Mouse (Mus musculus): ENCODE measurements around the gene Olfr1167. TPM values are rescaled to one million over a fixed set of nuclear protein-coding genes. Genes with fewer than 3 reads are reported as not detected.
"Not testable (repeated sequence)": the region's sequence is repeated elsewhere in the genome, so short reads cannot be mapped to it uniquely, and the experiment has no call there.

The Olfr1167 gene
- polyA plus RNA-seq (2014; fragmentation: Nextera tagmentation; extraction: Ambion mirVana): not detected in 2 replicates

DNA sequence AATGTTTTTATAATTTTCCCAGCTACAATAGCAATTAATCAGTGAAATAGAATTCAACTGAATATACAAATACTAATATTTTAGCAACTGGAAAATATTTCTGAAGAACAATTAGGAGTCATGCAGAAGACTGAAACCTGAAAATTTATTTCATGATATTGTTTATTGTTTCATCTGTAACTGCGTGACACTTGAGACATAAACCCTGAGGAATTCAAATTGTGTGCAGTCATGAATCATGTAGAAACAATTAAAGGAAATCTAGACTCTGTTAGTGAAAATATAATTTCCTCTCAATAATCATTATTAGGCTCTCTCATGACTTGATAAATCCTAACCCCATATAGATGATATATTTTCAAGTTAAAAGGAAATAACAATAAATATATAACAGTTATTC, at the start of gene Olfr1167:
TSS of gene Olfr1167 (minus strand) at position 101 of the 400 bp plus-strand sequence.
- H3K9me3 ChIP-seq (replicated peaks; ENCODE audit: control insufficient read depth, low read length); DNase-seq (ENCODE audit: low spot score); H3K4me3 ChIP-seq (ENCODE audit: low read depth, low read length); H3K36me3 ChIP-seq (ENCODE audit: control insufficient read depth, insufficient read depth, low read length); H3K9ac ChIP-seq (ENCODE audit: low read length); ATAC-seq; H3K4me2 ChIP-seq (ENCODE audit: low read length); H3K27ac ChIP-seq (ENCODE audit: low read depth, low read length); H3K4me1 ChIP-seq (ENCODE audit: control insufficient read depth, insufficient read depth, low read length); H3K27me3 ChIP-seq (replicated peaks; ENCODE audit: control insufficient read depth, insufficient read depth, low read length): not testable (repeated sequence)
- 92% methylated on average over 1 of the region's 1 CpGs for WGBS

DNA sequence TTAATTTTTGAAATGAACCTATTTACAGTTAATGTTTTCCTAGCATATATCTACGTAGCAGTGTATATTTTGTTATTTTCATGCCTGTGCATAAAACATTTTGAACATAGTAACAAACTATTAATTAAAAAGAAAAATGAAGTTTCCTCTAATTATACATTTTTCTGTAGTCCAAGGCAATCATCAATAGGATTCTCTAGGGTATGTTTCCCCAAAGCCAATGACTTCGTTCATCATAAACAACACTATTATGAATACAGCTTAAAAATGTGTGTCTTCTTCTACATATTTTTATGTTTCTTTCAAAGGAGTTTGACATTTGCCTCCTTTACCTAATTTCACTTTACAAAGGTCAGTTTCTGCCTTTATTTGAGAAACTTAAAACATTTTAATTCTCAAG, 26.6 kb upstream of the Olfr1167 start, which contains the start of gene Olfr1168:
TSS of gene Olfr1168 (plus strand) at position 301 of the 400 bp plus-strand sequence.
- WGBS: 87% methylated on average over 2 of the region's 2 CpGs
- H3K4me1 ChIP-seq (ENCODE audit: control insufficient read depth, insufficient read depth, low read length): no peaks in the 10 kb centered on the region
- DNase-seq (ENCODE audit: low spot score): no peak
- H3K9me3 ChIP-seq (replicated peaks; ENCODE audit: control insufficient read depth, low read length): no peaks in the 10 kb centered on the region
- no peak within 1 kb of the TSS for H3K4me2 ChIP-seq (ENCODE audit: low read length)
- H3K4me3 ChIP-seq (ENCODE audit: low read depth, low read length): no peak within 1 kb of the TSS
- H3K27me3 ChIP-seq (replicated peaks; ENCODE audit: control insufficient read depth, insufficient read depth, low read length): no peaks in the 10 kb centered on the region
- ATAC-seq: no peak
- no peak within 1 kb of the TSS for H3K9ac ChIP-seq (ENCODE audit: low read length)
- H3K36me3 ChIP-seq (ENCODE audit: control insufficient read depth, insufficient read depth, low read length): no peaks in the 10 kb centered on the region
- H3K27ac ChIP-seq (ENCODE audit: low read depth, low read length): no peak within 1 kb of the TSS

DNA sequence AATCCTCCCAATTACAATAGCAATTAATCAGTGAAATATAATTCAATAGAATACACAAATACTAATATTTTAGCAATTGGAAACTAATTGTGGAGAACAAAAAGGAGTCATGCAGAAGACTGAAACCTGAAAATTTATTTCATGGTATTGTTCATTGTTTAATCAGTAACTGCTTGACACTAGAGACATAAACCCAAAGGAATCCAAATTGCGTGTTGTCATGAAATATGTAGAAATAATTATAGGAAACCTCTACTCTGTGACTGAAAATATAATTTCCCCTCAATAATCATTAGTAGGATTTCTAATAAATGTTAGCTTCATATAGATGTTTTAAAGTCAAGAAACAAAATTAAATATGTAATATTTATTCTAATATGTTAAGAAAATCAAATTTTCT, 26.8 kb downstream of the Olfr1167 start, which contains the start of gene Olfr1166:
TSS of gene Olfr1166 (minus strand) at position 101 of the 400 bp plus-strand sequence.
- H3K4me3 ChIP-seq (ENCODE audit: low read depth, low read length): no peak within 1 kb of the TSS
- no peak for DNase-seq (ENCODE audit: low spot score)
- H3K9me3 ChIP-seq (replicated peaks; ENCODE audit: control insufficient read depth, low read length): no peaks in the 10 kb centered on the region
- no peak within 1 kb of the TSS for H3K9ac ChIP-seq (ENCODE audit: low read length)
- no peaks in the 10 kb centered on the region for H3K4me1 ChIP-seq (ENCODE audit: control insufficient read depth, insufficient read depth, low read length)
- H3K27me3 ChIP-seq (replicated peaks; ENCODE audit: control insufficient read depth, insufficient read depth, low read length): no peaks in the 10 kb centered on the region
- ATAC-seq: no peak
- no peaks in the 10 kb centered on the region for H3K36me3 ChIP-seq (ENCODE audit: control insufficient read depth, insufficient read depth, low read length)
- WGBS: 94% methylated on average over 1 of the region's 1 CpGs
- H3K4me2 ChIP-seq (ENCODE audit: low read length): no peak within 1 kb of the TSS
- no peak within 1 kb of the TSS for H3K27ac ChIP-seq (ENCODE audit: low read depth, low read length)

Other genes starting within 250 kb of the Olfr1167 start
- not detected in 2 replicates for gene Olfr1155, start 210.1 kb downstream of the Olfr1167 start, polyA plus RNA-seq (2014; fragmentation: Nextera tagmentation; extraction: Ambion mirVana)
- gene Olfr1156, start 202.1 kb downstream of the Olfr1167 start, polyA plus RNA-seq (2014; fragmentation: Nextera tagmentation; extraction: Ambion mirVana): not detected in 2 replicates
- gene Olfr1157, start 186.9 kb downstream of the Olfr1167 start, polyA plus RNA-seq (2014; fragmentation: Nextera tagmentation; extraction: Ambion mirVana): not detected in 2 replicates
- not detected in 2 replicates for gene Olfr74, start 180.5 kb downstream of the Olfr1167 start, polyA plus RNA-seq (2014; fragmentation: Nextera tagmentation; extraction: Ambion mirVana)
- not detected in 2 replicates for gene Olfr1158, start 165.1 kb downstream of the Olfr1167 start, polyA plus RNA-seq (2014; fragmentation: Nextera tagmentation; extraction: Ambion mirVana)
- gene Olfr1160, start 146.9 kb downstream of the Olfr1167 start, polyA plus RNA-seq (2014; fragmentation: Nextera tagmentation; extraction: Ambion mirVana): not detected in 2 replicates
- not detected in 2 replicates for gene Olfr1161, start 132.4 kb downstream of the Olfr1167 start, polyA plus RNA-seq (2014; fragmentation: Nextera tagmentation; extraction: Ambion mirVana)
- gene Olfr73, start 117.5 kb downstream of the Olfr1167 start, polyA plus RNA-seq (2014; fragmentation: Nextera tagmentation; extraction: Ambion mirVana): not detected in 2 replicates
- not detected in 2 replicates for gene Olfr1162, start 104.1 kb downstream of the Olfr1167 start, polyA plus RNA-seq (2014; fragmentation: Nextera tagmentation; extraction: Ambion mirVana)
- not detected in 2 replicates for gene Olfr1163, start 83.4 kb downstream of the Olfr1167 start, polyA plus RNA-seq (2014; fragmentation: Nextera tagmentation; extraction: Ambion mirVana)
- gene Olfr1164, start 61.2 kb downstream of the Olfr1167 start, polyA plus RNA-seq (2014; fragmentation: Nextera tagmentation; extraction: Ambion mirVana): not detected in 2 replicates
- gene Olfr1166, start 26.9 kb downstream of the Olfr1167 start, polyA plus RNA-seq (2014; fragmentation: Nextera tagmentation; extraction: Ambion mirVana): not detected in 2 replicates
- not detected in 2 replicates for gene Olfr1168, start 26.7 kb upstream of the Olfr1167 start, polyA plus RNA-seq (2014; fragmentation: Nextera tagmentation; extraction: Ambion mirVana)
- not detected in 2 replicates for gene Olfr1170, start 73.1 kb upstream of the Olfr1167 start, polyA plus RNA-seq (2014; fragmentation: Nextera tagmentation; extraction: Ambion mirVana)
- gene Olfr1173, start 124.7 kb upstream of the Olfr1167 start, polyA plus RNA-seq (2014; fragmentation: Nextera tagmentation; extraction: Ambion mirVana): not detected in 2 replicates
- gene Olfr1174-ps, start 159.9 kb upstream of the Olfr1167 start, polyA plus RNA-seq (2014; fragmentation: Nextera tagmentation; extraction: Ambion mirVana): not detected in 2 replicates
- gene Olfr1175-ps, start 172.0 kb upstream of the Olfr1167 start, polyA plus RNA-seq (2014; fragmentation: Nextera tagmentation; extraction: Ambion mirVana): not detected in 2 replicates
- not detected in 2 replicates for gene Olfr1176, start 181.5 kb upstream of the Olfr1167 start, polyA plus RNA-seq (2014; fragmentation: Nextera tagmentation; extraction: Ambion mirVana)
- not detected in 2 replicates for gene Olfr1177-ps, start 191.3 kb upstream of the Olfr1167 start, polyA plus RNA-seq (2014; fragmentation: Nextera tagmentation; extraction: Ambion mirVana)
- not detected in 2 replicates for gene Olfr1178, start 231.9 kb upstream of the Olfr1167 start, polyA plus RNA-seq (2014; fragmentation: Nextera tagmentation; extraction: Ambion mirVana)

Data from forebrain, embryonic 14.5 days (tissue).